Comparison of ENCODE assay signal across 22 mouse cellular contexts in the genomic region with DNA sequence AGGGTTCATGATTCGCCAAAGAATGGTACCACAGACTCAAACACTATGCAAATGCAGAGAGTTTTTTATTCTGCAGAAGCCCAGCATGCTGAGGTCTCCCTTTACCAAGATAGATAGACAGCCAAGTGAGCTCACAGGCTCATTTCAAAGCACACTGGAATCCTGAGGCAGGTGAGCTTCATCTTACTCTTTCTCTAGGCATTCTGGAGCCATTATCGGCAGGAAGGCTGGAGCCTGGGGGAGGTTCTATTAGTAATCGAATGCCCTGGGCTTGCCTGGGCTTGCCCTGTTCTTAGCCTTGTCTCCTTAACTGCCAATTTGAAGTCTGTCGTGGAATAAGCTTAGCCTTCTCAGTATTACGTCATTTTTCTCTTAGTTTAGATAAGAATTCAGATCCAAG.
"Had no signal": no experiment of that assay in that cellular context is flagged by ENCODE, and none has a peak within 500 bp of the region (broad histone marks: within the 10 kb centered on the region; RNA-seq: fewer than 3 reads in every experiment).

No protein-coding gene starts in this region.

- H3K4me2 ChIP-seq: lung, embryonic 15.5 days; midbrain, embryonic 11.5 days; midbrain, embryonic 13.5 days; midbrain, embryonic 15.5 days; neural tube, embryonic 13.5 days; neural tube, embryonic 15.5 days had no signal

- H3K4me1 ChIP-seq: lung, embryonic 15.5 days; midbrain, embryonic 13.5 days; midbrain, embryonic 15.5 days; neural tube, embryonic 13.5 days; neural tube, embryonic 15.5 days had no signal

- DNase-seq: liver, postnatal 0 days; lung, adult 2 months; lung, postnatal 14 days; lung, postnatal 36 days; retina, postnatal 1 day; right cerebral cortex, adult 18-20 months; right cerebral cortex, postnatal 25 days; right cerebral cortex, postnatal 4 days; spleen, adult 18-20 months; thymus, adult 18-20 months; thymus, postnatal 14 days; thymus, postnatal 36 days had no signal

- H3K36me3 ChIP-seq: lung, embryonic 15.5 days; midbrain, embryonic 13.5 days; midbrain, embryonic 15.5 days; neural tube, embryonic 13.5 days; neural tube, embryonic 15.5 days had no signal

- H3K4me3 ChIP-seq: lung, embryonic 15.5 days; megakaryocyte, embryonic 14.5 days; midbrain, embryonic 13.5 days; midbrain, embryonic 15.5 days; myocyte; neural tube, embryonic 13.5 days; neural tube, embryonic 15.5 days had no signal

- H3K9ac ChIP-seq: liver, postnatal 0 days; lung, embryonic 15.5 days; midbrain, embryonic 13.5 days; midbrain, embryonic 15.5 days; neural tube, embryonic 13.5 days; neural tube, embryonic 15.5 days had no signal

- H3K27ac ChIP-seq: lung, embryonic 15.5 days; macrophage; midbrain, embryonic 13.5 days; midbrain, embryonic 15.5 days; neural tube, embryonic 13.5 days; neural tube, embryonic 15.5 days had no signal

- H3K27me3 ChIP-seq: lung, embryonic 15.5 days; megakaryocyte, embryonic 14.5 days; midbrain, embryonic 13.5 days; midbrain, embryonic 15.5 days; neural tube, embryonic 13.5 days; neural tube, embryonic 15.5 days had no signal

- H3K9me3 ChIP-seq: lung, embryonic 15.5 days; midbrain, embryonic 13.5 days; midbrain, embryonic 15.5 days; neural tube, embryonic 15.5 days had no signal

- ATAC-seq: liver, postnatal 0 days; lung, postnatal 0 days; midbrain, embryonic 13.5 days; midbrain, embryonic 15.5 days had no signal
